26 mouse cellular contexts compared by ENCODE assay signal in the genomic region with DNA sequence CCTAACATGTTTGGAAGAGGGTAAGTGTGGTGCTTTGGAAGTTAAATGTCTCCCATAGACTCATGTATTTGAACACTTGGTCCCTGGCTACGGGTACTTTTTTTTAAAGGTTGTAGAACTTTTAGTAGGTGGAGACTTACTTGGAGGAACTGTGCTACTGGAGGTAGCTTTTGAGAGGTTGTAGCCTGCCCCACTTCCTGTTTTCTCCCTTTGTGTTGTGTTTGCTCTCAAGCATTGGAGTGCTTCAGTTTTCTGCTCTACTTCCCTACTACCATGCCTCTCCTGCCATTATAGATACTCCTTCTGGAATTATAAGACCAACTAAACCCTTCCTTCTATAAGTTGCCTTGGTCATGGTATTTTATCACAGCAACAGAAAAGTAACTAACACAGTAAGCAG.
"Had no signal": no experiment of that assay in that cellular context is flagged by ENCODE, and none has a peak within 500 bp of the region (broad histone marks: within the 10 kb centered on the region; RNA-seq: fewer than 3 reads in every experiment).

No protein-coding gene starts in this region.

- H3K4me3 ChIP-seq: gastrocnemius, adult 2 months; heart, adult 2 months; heart, embryonic 10.5 days; heart, embryonic 12.5 days; hindbrain, embryonic 13.5 days; hindbrain, embryonic 15.5 days; kidney, embryonic 15.5 days; left cerebral cortex, adult 2 months; limb, embryonic 10.5 days; limb, embryonic 12.5 days; liver, embryonic 13.5 days; liver, embryonic 15.5 days had no signal

- H3K36me3 ChIP-seq: heart, embryonic 10.5 days; heart, embryonic 12.5 days; hindbrain, embryonic 13.5 days; hindbrain, embryonic 15.5 days; kidney, embryonic 15.5 days; limb, embryonic 10.5 days; limb, embryonic 12.5 days; liver, embryonic 13.5 days; liver, embryonic 15.5 days had no signal

- H3K27ac ChIP-seq: gastrocnemius, adult 2 months; heart, adult 2 months; heart, embryonic 10.5 days; hindbrain, embryonic 13.5 days; hindbrain, embryonic 15.5 days; hindbrain, postnatal 0 days; kidney, embryonic 15.5 days; kidney, postnatal 0 days; left cerebral cortex, adult 2 months; limb, embryonic 10.5 days; limb, embryonic 12.5 days; liver, embryonic 13.5 days; liver, embryonic 15.5 days had no signal

- H3K4me2 ChIP-seq: heart, embryonic 12.5 days; hindbrain, embryonic 13.5 days; hindbrain, embryonic 15.5 days; kidney, embryonic 15.5 days; limb, embryonic 12.5 days; liver, embryonic 11.5 days; liver, embryonic 13.5 days; liver, embryonic 15.5 days had no signal

- H3K4me1 ChIP-seq: heart, embryonic 10.5 days; heart, embryonic 12.5 days; hindbrain, embryonic 13.5 days; hindbrain, embryonic 15.5 days; limb, embryonic 12.5 days; liver, embryonic 13.5 days; liver, embryonic 15.5 days had no signal

- DNase-seq: gastrocnemius, adult 2 months; gastrocnemius, postnatal 10 days; gastrocnemius, postnatal 25 days; heart, adult 2 months; heart, postnatal 10 days; heart, postnatal 36 days; kidney, adult 11 months; kidney, adult 2 months; kidney, adult 9 months; kidney, postnatal 14 days; kidney, postnatal 36 days; liver; liver, embryonic 13.5 days had no signal

- H3K27me3 ChIP-seq: heart, embryonic 12.5 days; hindbrain, embryonic 15.5 days; liver, embryonic 13.5 days had no signal

- H3K9me3 ChIP-seq: heart, embryonic 10.5 days; heart, embryonic 12.5 days; hindbrain, embryonic 13.5 days; hindbrain, embryonic 15.5 days; kidney, embryonic 15.5 days; limb, embryonic 10.5 days; limb, embryonic 12.5 days; liver, embryonic 13.5 days; liver, embryonic 15.5 days had no signal

- H3K9ac ChIP-seq: heart, embryonic 12.5 days; hindbrain, embryonic 13.5 days; hindbrain, embryonic 15.5 days; kidney, embryonic 15.5 days; limb, embryonic 12.5 days; liver, embryonic 13.5 days; liver, embryonic 15.5 days had no signal

- ATAC-seq: hindbrain, postnatal 0 days; intestine, embryonic 16.5 days had no signal
